Mouse (Mus musculus) layer of hippocampus, adult 11-12 months (tissue): Measurements from ENCODE around the gene Rmnd1.
A peak's percentile ranks its signal among the peaks of the same experiment; 100 is the strongest.

Source experiments
- DNase-seq: peaks from one replicate; pipeline ENCODE4 v3.0.0; 2022; ENCODE audit warnings: low spot score

Gene Rmnd1

DNA sequence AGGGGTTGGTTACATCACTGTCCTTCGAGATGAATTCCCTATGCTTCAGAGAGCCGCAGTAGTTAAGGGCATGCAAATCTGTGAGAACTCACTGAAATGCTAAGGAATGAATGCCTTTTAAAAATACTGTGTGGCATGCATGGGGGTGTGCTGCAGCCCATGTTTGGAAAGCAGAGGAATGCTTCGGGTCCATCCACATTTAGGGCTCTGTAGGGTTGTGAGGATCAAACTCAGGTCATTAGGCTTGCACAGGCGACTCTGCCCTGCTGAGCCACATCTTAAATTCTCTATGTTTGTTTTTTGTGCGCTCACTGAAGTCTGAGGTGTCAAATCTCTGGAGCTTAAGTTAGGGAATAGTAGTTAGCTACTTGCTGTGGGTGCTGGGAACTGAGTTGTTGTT lies 41.1 kb downstream of the Rmnd1 start:
- no peak for DNase-seq

DNA sequence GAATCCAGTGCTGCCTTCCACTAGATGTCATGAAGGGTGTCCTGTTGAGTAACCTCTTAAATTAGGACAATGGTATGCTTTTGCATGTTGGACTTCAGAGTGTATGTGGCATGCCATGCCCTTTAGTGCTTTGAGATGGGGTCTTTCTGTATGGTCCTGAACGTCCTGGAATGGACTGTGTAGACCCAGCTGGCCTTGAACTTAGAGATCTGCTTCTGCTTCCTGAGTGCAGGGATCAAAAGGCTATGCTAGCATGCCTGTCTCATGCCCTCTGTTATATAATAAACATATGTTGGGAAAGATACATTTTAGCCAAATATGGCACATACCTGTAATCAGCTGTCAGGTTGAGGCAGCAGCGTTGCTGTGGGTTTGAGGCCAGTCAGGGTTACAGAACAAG lies 41.6 kb downstream of the Rmnd1 start:
- no peak for DNase-seq

DNA sequence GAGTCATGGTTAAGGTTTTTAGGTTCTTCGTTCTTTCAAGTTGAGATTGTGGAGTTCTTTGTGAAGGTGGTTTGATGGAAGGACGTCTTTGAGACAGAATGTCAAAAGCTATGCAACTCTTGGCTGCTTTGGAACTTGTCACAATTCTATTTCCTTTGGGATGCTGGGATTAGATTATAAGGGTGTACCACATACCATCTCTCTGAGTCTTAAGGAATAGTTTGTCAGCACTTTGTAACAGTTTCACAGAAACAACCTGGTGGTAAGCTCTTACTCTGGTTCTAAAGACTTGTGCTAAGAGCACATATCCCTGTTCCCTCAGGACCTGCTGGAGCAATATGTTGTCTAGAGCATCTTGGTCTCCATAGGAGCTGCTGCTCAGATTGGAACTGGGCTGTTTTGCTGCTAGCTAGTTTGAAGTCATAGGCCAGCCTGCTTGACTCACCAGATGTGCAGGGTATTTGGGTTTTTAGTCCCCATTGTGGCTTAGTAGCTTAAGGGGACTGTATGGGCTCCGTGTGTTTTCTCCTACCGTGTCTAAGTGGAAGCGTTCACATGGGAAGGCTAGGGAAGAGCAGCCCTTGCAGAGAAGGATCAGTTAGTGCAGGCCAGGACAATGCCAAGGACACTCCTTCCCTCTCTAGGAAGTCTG lies 42.6 kb downstream of the Rmnd1 start:
- no peak for DNase-seq

DNA sequence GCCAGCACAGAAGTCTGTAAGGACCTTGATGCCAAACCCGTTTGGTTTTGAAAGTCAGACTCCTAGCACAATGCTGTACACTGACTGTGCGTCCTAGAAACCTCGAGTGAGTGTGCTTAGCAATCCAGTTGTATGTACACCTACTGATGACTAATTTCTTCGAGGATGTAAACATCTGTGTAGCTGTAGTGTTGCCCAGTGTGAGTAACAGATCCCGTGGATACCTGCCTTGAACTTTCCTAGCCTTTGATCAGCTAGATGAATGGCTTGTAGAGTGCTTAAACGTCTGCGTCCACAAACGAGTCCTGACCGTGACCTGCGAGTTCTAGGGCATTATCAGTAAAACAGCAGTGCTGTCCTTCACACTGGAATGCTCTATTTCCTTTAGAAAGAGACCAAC lies 43.2 kb downstream of the Rmnd1 start:
- DNase-seq, result no peak

DNA sequence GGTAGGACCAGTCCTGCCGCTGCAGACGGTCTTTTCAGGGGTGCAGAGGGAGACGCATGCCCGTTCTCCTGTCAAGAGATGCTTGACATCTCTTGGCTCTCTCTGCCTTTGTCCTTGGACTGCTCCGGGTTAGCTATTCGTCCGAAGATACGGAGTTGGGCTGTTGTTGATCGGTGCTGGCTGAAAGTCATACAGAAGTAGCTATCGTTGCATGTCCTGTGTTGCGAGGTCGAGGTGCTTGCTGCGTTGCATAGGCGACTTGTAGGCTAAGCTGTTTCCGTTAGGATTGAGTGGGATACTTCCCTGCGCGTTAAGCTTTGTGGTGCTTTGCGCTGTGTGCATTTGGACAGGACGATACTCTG lies 43.8 kb downstream of the Rmnd1 start:
- no peak for DNase-seq

DNA sequence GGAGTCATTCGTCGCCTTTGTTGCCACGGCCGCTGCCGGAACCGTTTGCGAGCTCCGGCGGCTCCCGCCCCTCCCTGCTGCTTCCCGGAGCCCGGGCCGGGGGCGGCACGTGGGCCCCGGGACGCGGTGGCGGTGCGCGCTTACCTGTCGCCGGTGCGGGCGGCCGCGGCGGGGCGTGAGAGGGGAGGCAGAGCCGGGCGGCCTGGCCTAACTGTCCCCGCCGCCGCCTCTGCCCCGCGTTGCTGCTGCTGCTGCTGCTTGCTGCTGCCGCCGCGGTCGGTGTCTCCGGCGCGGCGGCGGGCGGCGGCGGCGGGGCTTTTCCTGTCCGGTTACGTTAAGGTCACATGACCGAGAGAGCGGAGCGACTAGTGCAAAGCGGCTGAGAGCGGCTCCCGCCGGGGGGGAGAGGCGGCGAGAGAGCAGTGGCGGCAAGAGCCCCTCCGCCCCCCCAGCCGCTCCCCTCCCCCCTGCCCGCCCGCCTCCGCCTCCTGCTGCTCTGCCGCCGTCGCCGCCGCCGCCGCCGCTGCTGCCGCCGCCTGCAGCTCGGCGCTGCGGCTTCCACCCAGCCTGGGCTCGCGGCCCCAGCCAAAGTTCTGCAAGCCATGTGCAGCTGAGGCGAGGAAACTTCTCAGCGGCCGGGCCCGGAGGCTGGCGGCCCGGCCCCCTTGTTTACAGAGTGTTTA lies 44.3 kb downstream of the Rmnd1 start, which contains the start of gene Zbtb2:
Zbtb2 (minus strand) TSS at position 408 of the 683 bp plus-strand sequence.
- DNase-seq, result peak; percentile 69

DNA sequence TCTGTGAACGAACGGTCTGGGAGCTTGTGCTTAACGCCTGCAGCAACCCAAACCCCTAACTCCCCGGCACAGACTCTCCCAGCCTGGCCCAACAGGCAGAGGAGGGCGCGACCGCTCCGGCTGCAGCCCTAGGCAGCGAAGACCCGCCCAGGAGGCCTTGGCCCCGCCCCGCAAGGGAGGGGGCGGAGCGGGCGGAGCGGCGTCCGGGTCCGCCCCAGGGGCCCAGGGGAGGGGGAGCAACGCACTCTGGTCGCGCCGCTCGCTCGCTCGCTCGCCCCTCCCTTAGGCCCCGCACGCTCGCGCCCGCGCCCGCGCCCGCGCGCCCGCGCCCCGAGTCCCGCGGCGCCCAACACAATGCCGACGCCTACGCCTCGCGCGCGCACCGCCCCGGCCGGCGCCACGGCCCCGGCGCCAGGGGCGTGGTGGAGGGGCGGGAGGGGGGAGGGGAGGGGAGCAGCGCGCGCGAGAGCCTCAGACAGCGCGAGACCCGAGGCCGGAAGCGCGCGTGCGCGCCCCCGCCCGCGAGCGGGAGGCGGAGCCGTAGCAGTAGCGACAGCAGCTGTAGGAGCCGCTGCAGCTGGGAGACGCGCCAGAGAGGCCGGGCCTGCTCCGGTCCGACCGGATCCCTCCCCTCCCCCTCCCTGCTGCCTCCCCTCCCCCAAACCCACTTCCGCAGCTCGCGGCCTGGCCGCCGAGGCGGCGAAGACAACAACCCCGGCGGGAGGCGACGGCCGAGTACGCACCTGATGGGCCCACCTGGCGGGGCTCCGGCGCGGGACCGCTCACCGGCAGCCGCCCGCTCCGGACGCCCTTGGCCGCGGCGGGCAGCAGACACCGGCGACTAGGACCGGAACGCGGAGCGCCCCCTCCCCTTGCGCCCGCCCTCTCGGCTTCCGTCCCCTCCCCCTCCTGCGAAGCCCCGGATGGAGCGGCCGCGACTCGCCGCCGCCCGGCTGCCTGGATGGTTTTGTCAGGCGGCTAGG lies 45.3 kb downstream of the Rmnd1 start:
- peak; percentile 96 for DNase-seq

DNA sequence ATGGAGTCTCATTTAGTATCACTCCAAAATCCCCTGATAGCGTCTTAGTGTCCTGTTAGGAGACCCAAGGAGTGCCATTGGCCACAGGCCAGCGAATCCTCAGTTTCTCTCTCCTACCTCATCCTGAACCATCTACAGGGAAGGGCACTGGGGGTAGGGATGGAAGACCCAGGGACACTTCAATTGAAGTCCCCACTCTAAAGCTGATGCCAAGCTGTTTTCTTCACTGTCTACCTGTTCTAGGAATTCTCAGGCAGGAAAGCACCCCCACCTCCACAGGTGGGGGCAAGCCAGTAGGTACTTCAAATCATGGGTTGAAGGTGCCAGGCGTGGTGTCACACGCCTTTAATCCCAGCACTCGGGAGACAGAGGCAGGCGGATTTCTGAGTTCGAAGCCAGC lies 47.9 kb downstream of the Rmnd1 start:
- no peak for DNase-seq

DNA sequence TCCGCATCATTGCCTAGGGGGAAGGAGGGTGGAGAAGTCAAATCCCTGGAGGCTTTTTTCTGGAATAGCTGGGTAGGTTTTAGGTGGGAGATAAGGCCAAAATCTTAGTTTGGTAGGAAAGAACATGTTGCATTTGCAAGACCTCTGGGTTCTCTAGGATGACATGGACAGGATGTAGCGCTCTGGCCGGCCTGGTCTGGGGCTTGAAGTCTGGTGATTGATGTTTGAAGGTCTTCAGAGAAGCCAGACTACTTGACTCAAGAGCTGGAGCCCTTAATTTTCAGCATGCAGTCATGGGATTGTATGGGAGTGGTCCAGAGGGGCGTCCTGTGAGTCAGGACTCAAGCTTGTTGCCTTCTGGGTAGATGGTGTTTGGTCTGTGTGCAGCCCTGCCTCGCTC lies 51.4 kb downstream of the Rmnd1 start:
- no peak for DNase-seq

DNA sequence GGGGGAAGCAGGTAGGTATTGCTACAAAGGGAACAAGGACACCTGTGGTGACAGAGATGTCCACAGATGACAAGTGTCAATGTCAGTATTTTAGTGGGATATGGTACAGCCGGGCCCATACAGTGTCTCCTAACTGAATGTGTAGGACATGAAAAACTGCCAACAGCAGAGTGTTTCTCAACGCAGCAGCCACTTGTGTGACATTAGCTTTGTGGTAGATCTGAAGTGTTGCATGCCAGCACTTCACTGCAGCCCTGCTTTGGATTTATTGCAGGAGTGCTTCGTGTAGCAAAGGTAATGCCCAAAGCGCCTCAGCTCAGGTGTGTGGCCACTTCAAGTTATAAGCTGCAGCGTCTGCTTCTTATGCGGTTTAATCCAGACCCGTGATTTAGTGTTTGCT lies 55.3 kb downstream of the Rmnd1 start:
- no peak for DNase-seq

DNA sequence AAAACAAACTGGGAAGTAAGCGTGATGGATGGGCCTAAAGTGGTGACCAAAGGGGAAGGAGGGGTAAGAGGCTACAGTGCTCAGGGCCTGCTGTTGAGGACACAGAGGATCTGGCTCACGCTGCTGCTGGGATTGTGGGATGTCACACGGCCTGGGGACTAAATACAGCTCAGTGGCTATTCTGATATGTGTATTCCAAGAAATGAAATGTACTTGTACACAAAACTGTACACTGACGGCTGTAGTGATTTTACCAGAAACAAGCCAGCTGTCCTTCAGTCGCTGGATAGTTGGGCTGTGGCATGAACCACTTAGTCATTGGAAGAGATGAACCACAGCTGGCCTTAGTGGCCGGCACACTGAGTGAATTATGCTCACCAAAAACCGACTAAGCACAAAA lies 55.7 kb downstream of the Rmnd1 start:
- DNase-seq, result no peak

DNA sequence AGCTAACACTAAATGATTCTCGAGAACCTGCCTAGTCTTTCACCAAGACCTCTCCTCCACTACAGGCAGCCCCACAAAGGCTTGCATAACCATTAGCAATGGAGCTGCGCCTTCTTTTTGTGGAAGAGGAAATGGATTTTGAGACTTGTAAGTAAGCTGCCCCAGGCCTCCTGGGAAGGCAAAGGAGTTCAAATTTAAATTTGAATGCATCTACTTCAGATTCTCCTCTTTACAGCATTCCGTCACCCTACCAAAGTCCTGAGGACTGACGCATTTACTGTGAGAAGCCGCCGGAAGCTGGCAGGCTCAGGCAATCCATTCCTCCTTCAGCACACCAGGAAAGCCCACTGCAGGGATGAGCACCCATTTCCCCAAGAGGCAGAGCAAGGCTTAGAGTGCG lies 56.9 kb downstream of the Rmnd1 start:
- no peak for DNase-seq

DNA sequence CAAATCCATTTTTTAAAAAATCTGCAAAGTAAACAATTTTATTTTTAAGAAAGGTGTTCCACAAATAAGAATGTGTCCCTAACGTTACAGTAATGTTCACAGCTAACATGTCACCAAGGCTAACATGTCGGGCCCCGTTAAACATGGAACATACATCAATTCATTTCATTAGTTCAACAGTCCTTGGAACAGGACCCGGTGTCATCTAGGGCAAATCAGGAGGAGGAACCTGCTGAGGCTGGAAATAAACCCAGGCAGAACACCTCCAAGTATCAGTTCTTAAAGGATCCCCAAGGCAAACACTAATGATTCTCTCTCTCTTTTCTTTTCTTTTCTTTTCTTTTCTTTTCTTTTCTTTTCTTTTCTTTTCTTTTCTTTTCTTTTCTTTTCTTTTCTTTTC lies 57.5 kb downstream of the Rmnd1 start:
- DNase-seq, result no peak

DNA sequence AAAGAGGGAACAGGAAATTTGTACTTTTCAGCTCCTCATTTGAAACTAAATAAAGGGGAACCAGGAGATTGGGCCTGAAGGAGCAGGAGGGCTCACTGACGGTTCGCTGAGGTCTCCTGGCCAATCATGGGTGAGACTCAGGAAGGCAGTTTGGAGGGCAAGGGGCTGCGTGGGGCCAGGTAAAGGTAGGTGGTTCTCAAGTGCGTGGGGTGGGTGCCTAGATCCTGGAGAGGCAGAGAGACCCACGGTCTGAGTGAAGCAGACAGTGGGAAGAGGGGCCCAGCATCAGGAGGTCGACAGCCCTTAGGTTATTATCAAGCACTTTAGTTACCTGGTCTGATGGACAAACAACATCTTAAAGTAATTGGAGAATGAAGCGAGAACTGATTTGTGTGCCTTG lies 57.9 kb downstream of the Rmnd1 start:
- DNase-seq, result no peak

DNA sequence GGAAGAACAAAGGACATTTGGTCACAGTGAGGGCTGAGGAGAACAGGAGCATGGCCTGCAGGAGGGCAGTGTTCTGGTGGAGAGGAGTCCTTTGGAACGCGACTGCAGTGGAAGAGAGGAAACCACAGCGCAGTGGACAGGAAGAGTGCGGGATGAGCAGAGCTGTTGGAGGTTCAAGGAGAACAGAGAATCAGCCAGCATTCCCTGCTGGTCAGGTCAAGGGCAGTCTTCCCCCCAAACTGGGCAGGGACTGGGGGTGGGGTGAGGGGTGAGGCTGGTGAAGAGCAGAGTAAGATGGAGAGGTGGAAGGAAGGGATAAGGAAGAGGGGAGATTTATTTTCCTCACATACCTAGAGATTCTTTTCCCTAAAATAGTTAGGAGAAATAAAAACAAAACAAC lies 58.6 kb downstream of the Rmnd1 start:
- no peak for DNase-seq

DNA sequence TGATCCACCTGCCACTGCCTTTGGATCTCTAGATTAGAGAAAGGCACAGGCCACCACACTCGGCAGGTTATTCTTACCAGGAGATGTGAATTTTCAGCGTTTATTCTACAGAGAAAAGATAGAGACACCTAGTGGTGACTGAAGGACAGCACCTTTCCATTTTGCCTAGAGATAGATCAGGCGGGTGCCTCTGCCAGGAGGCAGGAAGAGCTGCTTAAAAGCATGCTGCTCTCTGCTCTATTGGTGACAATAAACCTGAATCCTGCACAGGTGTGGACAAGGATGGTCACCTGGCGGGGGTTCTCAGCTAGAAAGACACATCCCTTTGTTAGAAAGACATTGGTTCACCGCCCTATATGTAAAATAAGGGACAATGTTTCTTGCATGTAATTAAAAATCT lies 60.2 kb downstream of the Rmnd1 start:
- peak; percentile 59 for DNase-seq

DNA sequence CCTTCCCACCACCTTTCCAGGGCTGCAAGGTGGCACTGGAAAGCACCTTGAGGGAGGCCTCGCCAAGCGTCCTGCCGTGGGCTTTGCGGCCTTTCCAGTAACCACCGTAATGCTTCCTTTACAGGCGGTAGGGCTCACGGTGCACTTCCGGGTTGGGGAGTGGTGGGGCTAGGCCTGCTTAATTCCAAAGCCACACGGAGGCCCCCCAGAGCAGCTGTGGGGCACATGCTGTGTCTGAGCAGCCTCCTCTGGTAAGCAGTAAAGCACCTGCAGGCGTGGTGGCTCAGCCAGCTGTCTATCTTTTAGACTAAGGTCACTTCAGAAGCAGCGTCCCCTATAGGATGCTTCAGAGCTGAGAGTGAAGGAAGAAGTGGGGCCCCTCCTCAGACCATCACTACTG lies 62.1 kb downstream of the Rmnd1 start:
- no peak for DNase-seq

DNA sequence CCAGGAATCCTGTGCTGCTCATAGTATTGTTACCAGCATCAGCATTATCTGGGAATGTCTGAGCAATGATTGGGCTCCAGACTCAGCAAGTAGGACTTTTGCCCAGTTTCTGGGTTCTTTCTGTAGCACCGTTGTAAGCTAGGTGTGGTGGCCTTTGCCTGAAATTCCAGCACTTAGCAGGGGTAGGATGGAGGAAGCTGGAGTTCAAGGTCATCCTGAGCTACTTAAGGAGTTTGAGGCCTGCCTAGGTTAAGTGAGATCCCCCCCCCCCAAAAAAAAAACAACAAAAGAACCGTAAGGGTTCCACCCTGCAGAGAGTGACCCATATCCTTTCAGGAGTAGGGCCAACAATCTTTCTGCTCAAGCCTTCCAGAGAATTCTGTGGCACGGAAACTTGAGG lies 67.6 kb downstream of the Rmnd1 start:
- no peak for DNase-seq

DNA sequence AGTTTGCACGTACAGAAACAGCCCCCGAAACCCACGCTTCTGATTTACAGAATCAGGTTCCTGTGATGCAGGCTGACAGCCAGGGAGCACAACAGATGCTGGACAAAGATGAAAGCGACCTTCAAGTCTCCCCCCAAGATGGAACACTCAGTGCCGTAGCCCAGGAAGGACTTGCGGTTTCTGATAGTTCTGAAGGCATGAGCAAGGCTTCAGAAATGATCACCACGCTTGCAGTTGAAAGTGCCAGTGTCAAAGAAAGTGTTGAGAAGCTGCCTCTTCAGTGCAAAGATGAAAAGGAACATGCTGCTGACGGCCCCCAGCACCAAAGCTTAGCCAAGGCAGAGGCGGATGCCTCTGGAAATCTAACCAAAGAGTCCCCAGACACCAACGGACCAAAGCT lies 74.8 kb downstream of the Rmnd1 start:
- DNase-seq, result no peak

DNA sequence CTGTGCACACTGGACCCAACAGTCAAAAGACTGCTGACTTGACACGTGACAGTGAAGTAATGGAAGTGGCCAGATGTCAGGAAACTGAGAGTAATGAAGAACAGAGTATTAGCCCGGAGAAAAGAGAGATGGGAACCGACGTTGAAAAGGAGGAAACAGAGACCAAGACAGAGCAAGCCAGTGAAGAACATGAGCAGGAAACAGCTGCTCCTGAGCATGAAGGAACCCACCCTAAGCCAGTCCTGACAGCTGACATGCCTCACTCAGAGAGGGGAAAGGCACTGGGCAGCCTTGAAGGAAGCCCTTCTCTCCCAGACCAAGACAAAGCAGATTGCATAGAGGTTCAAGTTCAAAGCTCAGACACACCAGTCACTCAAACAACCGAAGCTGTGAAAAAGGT lies 75.5 kb downstream of the Rmnd1 start:
- DNase-seq, result no peak

DNA sequence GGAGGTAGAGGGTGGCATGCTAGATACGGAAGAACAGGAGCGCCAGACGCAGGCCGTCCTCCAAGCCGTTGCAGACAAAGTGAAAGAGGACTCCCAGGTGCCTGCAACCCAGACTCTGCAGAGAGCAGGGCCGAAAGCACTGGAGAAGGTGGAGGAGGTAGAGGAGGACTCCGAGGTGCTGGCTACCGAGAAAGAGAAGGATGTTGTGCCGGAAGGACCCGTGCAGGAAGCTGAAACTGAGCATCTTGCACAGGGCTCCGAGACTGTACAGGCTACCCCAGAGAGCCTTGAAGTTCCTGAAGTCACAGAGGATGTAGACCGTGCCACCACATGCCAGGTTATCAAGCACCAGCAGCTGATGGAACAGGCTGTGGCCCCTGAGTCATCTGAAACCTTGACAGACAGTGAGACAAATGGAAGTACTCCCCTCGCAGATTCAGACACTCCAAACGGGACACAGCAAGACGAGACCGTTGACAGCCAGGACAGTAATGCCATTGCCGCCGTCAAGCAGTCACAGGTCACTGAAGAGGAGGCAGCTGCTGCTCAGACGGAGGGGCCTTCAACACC lies 76.2 kb downstream of the Rmnd1 start:
- no peak for DNase-seq

DNA sequence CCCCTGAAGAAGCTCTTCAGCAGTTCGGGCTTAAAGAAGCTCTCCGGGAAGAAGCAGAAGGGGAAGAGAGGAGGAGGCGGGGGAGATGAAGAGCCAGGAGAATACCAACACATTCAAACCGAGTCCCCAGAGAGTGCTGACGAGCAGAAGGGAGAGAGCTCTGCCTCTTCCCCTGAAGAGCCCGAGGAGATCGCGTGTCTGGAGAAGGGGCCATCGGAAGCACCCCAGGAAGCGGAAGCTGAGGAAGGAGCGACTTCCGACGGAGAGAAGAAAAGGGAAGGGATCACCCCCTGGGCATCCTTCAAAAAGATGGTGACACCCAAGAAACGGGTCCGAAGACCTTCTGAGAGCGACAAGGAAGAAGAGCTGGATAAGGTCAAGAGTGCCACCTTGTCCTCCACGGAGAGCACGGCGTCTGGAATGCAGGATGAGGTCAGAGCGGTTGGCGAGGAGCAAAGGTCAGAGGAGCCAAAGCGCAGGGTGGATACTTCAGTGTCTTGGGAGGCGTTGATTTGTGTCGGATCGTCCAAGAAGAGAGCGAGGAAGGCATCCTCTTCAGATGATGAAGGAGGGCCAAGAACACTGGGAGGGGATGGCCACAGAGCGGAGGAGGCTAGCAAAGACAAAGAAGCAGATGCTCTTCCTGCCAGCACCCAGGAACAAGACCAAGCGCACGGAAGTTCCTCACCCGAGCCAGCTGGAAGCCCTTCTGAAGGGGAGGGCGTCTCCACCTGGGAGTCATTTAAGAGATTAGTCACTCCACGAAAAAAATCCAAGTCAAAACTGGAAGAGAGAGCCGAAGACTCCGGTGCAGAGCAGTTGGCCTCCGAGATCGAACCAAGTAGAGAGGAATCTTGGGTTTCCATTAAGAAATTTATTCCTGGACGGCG lies 77.6 kb downstream of the Rmnd1 start:
- no peak for DNase-seq
